Mouse (Mus musculus): ENCODE data around the gene 1810055G02Rik.

DNA sequence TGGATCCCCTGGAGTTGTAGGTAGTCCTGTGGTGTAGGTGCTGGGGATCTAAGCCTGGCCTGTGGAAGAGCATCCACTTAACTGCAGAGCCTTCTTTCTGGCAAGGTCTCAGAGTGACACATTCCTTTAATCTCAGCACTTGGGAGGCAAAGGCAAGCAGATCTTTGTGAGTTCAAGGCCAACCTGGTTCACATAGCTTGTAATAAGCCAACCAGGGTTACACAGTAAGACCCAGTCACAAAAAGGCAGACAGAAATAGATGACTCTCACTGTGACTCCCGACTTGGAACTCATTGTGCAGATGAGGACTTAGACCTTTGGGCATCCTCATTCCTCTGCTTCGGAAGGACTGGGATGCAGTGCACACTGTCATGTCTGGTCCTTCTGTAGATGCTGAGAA lies 2.3 kb downstream of the 1810055G02Rik start:
- TF ChIP-seq CTCF (IDR thresholded peaks at IDR 0.05; ENCODE audit: borderline replicate concordance, control insufficient read depth, extremely low read depth, insufficient read depth, low read length, poor library complexity) (no peak), POLR2A (IDR thresholded peaks at IDR 0.05; ENCODE audit: control insufficient read depth, extremely low read depth, insufficient read depth, low read length, poor library complexity) (no peak)

Measured in thymus, adult 2 months (tissue).